Mouse (Mus musculus): ENCODE measurements at regions not wholly inside any gene's neighbourhood (a gene's known extent, or its start where the extent isn't known, plus 50 kb on each side); places are given as distances from the start of the nearest gene placed in this dataset.
"Not testable (repeated sequence)": the region's sequence is repeated elsewhere in the genome, so short reads cannot be mapped to it uniquely, and the experiment has no call there.

DNA sequence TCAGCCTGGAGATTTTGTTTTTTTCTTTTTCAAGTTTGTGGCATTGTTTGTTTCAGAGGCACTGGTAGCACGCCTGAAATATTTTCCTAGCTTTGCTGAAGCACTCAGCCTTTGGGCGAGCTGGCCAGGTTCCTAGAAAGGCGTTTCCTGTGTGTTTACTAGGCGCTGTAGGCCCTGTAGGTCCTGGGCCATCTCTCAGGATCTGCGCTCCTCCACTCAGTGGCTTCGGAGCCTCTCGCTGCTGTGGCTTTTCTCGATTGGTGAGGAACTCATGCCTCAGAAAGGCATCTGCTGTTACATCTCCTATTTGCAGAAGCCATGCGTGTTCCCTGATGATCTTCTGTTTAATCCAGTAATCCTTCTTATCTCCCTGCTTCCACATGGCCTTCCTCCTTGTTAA is 188.0 kb upstream of the Plcz1 start:
- no peak for DNase-seq (ENCODE audit: low spot score)

DNA sequence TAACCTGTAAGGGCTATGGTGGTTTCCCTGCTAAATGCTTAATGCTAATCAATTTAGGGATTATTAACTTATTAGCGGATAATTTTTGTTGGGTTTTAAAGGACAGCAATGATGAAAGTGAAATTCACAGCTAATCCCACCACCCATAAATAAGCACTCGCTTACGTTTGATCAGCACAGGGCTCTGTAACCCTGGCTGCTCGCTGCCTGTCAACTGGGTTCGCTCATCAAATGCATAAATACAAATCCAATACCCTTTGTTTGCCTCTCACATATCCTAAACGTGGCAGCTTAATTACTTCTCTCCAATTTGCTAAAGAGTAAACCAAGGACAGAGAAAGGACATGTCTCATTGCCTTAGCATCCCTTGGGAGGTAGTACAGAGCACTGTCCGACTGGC is 187.5 kb upstream of the Plcz1 start:
- no peak for DNase-seq (ENCODE audit: low spot score)

GRCm38 (mm10) chr6:140222534-140223324 is 181.5 kb upstream of the Plcz1 start:
- no peak for DNase-seq (ENCODE audit: low spot score)

DNA sequence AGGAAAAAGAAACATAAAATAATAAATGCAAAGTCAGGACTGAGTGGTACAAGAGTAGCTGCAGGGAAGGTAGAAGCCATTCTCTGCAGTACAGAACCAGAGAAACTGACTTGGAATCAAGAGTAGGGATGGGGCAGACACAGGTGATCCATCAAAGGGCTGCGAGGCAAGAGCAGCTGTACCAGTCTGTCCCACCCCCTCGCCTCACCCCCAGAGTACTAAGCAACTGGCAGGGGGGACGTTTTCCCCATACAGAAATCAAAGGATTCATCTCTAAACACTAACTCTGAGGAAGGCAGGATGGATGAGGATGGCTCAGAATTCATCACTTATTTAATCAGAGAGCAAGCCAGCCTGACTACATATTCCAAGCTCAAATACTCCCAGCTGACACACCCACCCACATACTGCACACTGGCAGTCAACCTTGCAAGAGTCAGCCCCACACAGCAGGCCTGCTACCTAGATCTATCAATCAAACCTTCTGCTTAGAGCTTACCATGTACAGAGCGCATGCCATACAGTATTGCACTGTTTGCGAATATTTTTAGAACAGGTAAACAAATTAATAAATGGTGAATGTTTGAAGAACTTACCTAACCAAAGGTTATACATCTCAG is 180.5 kb upstream of the Plcz1 start:
- no peak for DNase-seq (ENCODE audit: low spot score)

GRCm38 (mm10) chr6:140218789-140219188 is 177.5 kb upstream of the Plcz1 start:
- no peak for DNase-seq (ENCODE audit: low spot score)

GRCm38 (mm10) chr6:140212403-140212802 is 171.1 kb upstream of the Plcz1 start:
- no peak for DNase-seq (ENCODE audit: low spot score)

GRCm38 (mm10) chr6:140210141-140210540 is 168.9 kb upstream of the Plcz1 start:
- DNase-seq (ENCODE audit: low spot score), result no peak

DNA sequence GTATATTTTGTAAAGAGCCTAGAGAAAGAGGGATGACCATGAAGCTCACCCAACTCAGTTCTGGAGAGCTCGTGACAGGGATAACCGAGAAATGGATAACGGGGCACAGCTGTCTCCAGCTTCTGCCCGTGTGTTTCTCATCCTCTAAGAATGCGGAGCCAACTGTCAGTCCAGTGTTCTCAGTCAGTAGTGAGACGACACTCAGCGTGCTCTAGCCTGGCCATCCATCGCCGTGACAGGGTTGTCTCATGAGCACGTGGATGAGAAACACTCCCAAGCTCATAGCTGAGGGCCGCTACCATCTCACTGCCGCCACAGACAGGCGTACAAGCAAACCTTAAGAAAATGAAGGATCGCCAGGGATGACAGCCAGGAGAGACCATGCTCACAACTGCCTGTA is 167.8 kb upstream of the Plcz1 start:
- DNase-seq (ENCODE audit: low spot score), result no peak

GRCm38 (mm10) chr6:140208375-140208774 is 167.1 kb upstream of the Plcz1 start:
- DNase-seq (ENCODE audit: low spot score), result no peak

GRCm38 (mm10) chr6:140206676-140207075 is 165.4 kb upstream of the Plcz1 start:
- not testable (repeated sequence) for DNase-seq (ENCODE audit: low spot score)

DNA sequence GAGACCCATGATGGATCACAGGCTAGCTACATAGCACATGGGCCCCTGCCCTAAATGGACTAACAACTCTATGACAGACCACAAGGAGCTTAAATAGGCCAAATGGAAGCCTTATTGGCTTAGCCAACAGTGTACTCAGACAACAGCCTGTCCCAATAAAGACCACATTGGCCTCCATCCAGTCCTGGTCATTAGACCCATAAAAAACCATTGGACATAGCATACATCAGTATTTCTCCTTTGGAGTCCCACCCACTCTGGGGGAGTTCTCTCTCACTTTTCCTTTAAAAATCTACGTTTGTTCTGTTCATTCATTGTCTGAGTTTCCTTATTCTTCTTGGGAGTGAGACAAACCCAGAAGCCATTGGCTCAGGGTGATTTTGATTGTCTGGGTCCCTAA is 160.1 kb upstream of the Plcz1 start:
- DNase-seq (ENCODE audit: low spot score), result no peak

DNA sequence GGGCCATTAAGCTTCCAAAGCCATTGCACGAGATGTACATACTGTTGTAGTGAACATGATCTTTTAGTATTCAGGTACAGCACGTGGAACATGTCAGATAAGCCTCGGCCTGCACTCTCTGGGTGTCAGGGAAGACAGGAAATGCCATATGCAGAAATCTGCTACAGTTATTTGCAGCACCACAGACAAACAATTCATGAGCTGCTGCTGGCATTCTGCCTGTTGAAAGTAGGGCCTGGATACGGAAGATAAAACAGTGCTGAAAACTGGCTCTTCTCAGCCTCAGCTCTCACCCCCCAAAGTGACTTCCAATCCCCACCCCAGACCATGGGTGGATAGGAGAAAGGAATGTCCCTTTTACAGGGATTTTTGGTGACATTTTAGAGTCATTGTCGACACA is 159.1 kb upstream of the Plcz1 start:
- DNase-seq (ENCODE audit: low spot score), result no peak

- DNase-seq (ENCODE audit: low spot score), result no peak
Measured at GRCm38 (mm10) chr6:140198036-140198435, 156.8 kb upstream of the Plcz1 start.

DNA sequence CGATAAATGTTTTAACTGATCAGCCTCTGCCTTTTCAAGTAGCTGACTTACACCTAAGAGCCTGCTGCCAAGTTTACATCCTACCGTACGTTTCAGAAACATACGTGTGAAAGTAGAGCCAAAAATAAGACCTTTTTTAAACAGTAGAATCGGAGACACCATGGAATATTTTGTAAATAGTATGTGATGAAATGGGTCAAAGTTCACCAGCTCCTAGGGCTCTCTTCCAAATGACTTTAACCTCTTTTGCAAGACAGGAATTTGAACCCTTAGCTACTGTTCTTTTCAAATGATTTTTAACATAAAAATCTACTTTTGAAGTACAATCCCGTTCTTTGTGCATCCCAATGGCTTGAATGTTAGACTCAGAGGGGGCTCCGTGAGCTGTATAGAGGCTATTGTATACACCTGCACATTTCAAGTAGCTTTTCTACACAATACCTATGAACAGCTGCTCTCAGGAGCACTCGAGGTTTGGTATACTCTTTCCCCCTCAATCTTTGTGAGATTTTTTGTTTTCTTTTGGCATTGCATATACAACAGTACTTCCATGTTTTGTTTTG is 155.9 kb upstream of the Plcz1 start:
- DNase-seq (ENCODE audit: low spot score), result no peak

DNA sequence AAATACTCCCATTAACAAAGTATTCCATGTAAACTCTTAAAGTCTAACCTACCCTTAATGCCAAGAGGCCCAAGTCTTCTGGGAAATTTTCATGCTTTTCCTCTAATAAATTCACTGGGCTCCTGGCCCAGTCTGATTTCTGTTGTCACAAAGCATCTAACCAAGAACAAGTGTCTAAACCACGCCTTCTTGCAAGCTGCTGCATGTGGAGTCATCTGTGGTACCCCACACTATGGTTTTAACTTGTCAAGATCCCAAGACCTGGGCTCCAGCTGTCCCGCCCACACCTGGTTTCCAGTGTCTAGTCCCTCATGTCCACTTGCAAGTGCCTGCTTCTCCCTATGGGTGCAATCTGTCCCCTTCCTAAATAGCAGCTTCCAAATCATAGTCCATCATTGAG is 153.0 kb upstream of the Plcz1 start:
- DNase-seq (ENCODE audit: low spot score), result no peak

- no peak for DNase-seq (ENCODE audit: low spot score)
Measured at GRCm38 (mm10) chr6:140193084-140193939, 152.1 kb upstream of the Plcz1 start.

DNA sequence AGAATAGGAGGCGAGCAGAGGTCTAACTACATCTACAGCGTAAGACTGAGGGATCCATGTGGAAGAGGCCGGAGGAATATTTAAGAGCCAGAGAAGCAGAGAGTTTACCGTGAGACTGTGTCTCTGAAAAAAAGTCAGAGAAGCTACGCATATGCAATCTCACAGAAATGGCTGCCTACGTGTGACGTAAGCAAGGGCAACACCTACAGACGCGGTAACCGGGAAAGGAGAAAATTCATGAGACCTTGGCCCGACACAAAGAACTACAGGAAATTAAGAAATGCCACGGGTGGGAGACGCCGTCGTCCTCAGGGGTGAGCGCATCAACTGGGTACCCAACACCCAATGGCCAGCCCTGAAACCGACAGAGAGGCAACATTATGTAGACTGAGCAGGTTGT is 151.3 kb upstream of the Plcz1 start:
- DNase-seq (ENCODE audit: low spot score), result no peak

GRCm38 (mm10) chr6:140191341-140191740 is 150.1 kb upstream of the Plcz1 start:
- no peak for DNase-seq (ENCODE audit: low spot score)

DNA sequence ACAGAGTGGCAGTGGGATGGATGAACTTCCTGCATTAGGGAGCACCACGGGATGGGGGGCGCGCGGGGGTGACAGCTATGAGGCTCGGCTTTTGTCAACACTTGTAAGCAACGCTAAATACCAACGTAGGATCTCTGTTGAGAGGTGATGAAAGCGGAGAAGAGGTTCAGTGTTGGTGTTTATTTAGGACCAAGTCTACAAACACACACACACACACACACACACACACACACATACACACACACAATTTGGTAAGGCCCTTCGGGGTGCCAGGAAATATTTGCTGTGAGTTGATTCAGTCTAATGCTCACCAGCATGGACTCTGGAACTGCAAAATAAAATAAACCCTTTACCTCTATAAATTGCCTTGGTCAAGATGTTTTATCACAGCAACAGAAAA is 148.3 kb upstream of the Plcz1 start:
- DNase-seq (ENCODE audit: low spot score), result no peak

DNA sequence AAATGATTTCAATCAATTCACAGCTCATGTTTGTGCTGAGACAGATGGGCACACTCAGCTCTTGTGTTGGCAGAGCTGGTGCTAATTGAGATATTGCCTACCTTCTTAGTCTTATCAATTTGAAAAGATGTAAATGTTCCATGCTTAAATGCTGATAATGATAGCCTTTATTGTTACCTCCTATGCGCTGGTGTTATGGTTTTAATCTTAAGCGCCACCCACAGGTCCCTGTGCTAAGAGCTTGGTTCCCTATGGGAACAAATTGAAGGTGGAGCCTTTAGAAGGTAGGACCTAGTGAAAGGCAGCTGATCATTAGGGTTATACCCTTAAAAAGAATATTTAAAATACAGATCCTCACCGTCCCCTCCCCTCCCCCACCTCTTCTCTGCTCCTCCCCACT is 146.5 kb upstream of the Plcz1 start:
- DNase-seq (ENCODE audit: low spot score), result no peak

- no peak for DNase-seq (ENCODE audit: low spot score)
Measured at GRCm38 (mm10) chr6:140187106-140187505, 145.8 kb upstream of the Plcz1 start.

- DNase-seq (ENCODE audit: low spot score), result no peak
Measured at GRCm38 (mm10) chr6:140179999-140180398, 138.7 kb upstream of the Plcz1 start.

Data from urinary bladder, adult 2 months (tissue).